Mouse (Mus musculus): ENCODE results near the gene Wnt16. TPM values are rescaled to one million over a fixed set of nuclear protein-coding genes. Genes with fewer than 3 reads are reported as not detected.
"Not testable (repeated sequence)": the region's sequence is repeated elsewhere in the genome, so short reads cannot be mapped to it uniquely, and the experiment has no call there.

The Wnt16 gene
- not detected in 2 replicates for polyA plus RNA-seq (2015; fragmentation: Nextera tagmentation; extraction: Ambion mirVana)

GRCm38 (mm10) chr6:22288004-22288736 lies at the start of gene Wnt16:
Wnt16 (plus strand) TSS chr6:22288227.
- Histone ChIP-seq H3K4me2 (peak within 1 kb of the TSS; percentile 49), H3K27ac (no peak within 1 kb of the TSS), H3K4me1 (replicated peaks) (peaks cover 4% of the 10 kb centered on the region; the same call in 1 of the 2 replicates), H3K27me3 (peaks cover 46% of the 10 kb centered on the region), H3K36me3 (no peaks in the 10 kb centered on the region), H3K9ac (no peak within 1 kb of the TSS), H3K9me3 (replicated peaks) (no peaks in the 10 kb centered on the region), H3K4me3 (replicated peaks) (peak within 1 kb of the TSS; percentile 30)
- ATAC-seq (ENCODE audit: low read depth) (0 out of 2 replicates have a peak, but pooled peaks have one; percentile 10), DNase-seq (no peak)
- WGBS (ENCODE audit: insufficient replicate concordance) = 2% methylated on average over 20 of the region's 20 CpGs

GRCm38 (mm10) chr6:22243321-22243720 lies 44.7 kb upstream of the Wnt16 start:
- no peak for ATAC-seq (ENCODE audit: low read depth)
- Histone ChIP-seq H3K9me3 (replicated peaks) (no peaks in the 10 kb centered on the region), H3K9ac (no peak overlapping the region), H3K4me1 (replicated peaks) (no peaks in the 10 kb centered on the region), H3K36me3 (no peaks in the 10 kb centered on the region), H3K27ac (no peak overlapping the region), H3K4me3 (replicated peaks) (no peak overlapping the region), H3K27me3 (no peaks in the 10 kb centered on the region), H3K4me2 (no peak overlapping the region)
- no peak for DNase-seq
- 65% methylated on average over 8 of the region's 8 CpGs for WGBS (ENCODE audit: insufficient replicate concordance)

- H3K9ac ChIP-seq = no peak overlapping the region
- ATAC-seq (ENCODE audit: low read depth) (no peak), DNase-seq (no peak)
- H3K4me1 ChIP-seq (replicated peaks) = no peaks in the 10 kb centered on the region
- no peaks in the 10 kb centered on the region for H3K36me3 ChIP-seq
- H3K27ac ChIP-seq = no peak overlapping the region
- no peaks in the 10 kb centered on the region for H3K27me3 ChIP-seq
- WGBS (ENCODE audit: insufficient replicate concordance) = 79% methylated on average over 2 of the region's 2 CpGs
- no peak overlapping the region for H3K4me3 ChIP-seq (replicated peaks)
- no peak overlapping the region for H3K4me2 ChIP-seq
- no peaks in the 10 kb centered on the region for H3K9me3 ChIP-seq (replicated peaks)
Observed at GRCm38 (mm10) chr6:22246696-22247095, 41.3 kb upstream of the Wnt16 start.

- no peak for DNase-seq
- Histone ChIP-seq H3K4me2 (no peak overlapping the region), H3K4me1 (replicated peaks) (no peaks in the 10 kb centered on the region), H3K27me3 (no peaks in the 10 kb centered on the region), H3K9ac (no peak overlapping the region), H3K36me3 (no peaks in the 10 kb centered on the region), H3K4me3 (replicated peaks) (no peak overlapping the region), H3K9me3 (replicated peaks) (no peaks in the 10 kb centered on the region), H3K27ac (no peak overlapping the region)
- WGBS (ENCODE audit: insufficient replicate concordance) = 60% methylated on average over 4 of the region's 4 CpGs
- ATAC-seq (ENCODE audit: low read depth) = no peak
Observed at GRCm38 (mm10) chr6:22258784-22259183, 29.2 kb upstream of the Wnt16 start.

- no peaks in the 10 kb centered on the region for H3K9me3 ChIP-seq (replicated peaks)
- no peak overlapping the region for H3K9ac ChIP-seq
- ATAC-seq (ENCODE audit: low read depth) (no peak), DNase-seq (no peak)
- no peak overlapping the region for H3K4me3 ChIP-seq (replicated peaks)
- H3K27me3 ChIP-seq = no peaks in the 10 kb centered on the region
- no peak overlapping the region for H3K4me2 ChIP-seq
- H3K27ac ChIP-seq = no peak overlapping the region
- no peaks in the 10 kb centered on the region for H3K36me3 ChIP-seq
- 51% methylated on average over 4 of the region's 4 CpGs for WGBS (ENCODE audit: insufficient replicate concordance)
- no peaks in the 10 kb centered on the region for H3K4me1 ChIP-seq (replicated peaks)
Observed at GRCm38 (mm10) chr6:22262519-22262918, 25.5 kb upstream of the Wnt16 start.

GRCm38 (mm10) chr6:22264094-22264493 lies 23.9 kb upstream of the Wnt16 start:
- H3K36me3 ChIP-seq; H3K4me1 ChIP-seq (replicated peaks); H3K4me2 ChIP-seq; H3K9ac ChIP-seq; ATAC-seq (ENCODE audit: low read depth); H3K27me3 ChIP-seq; H3K27ac ChIP-seq; H3K9me3 ChIP-seq (replicated peaks); H3K4me3 ChIP-seq (replicated peaks); DNase-seq: not testable (repeated sequence)
- 69% methylated on average over 8 of the region's 8 CpGs for WGBS (ENCODE audit: insufficient replicate concordance)

- Histone ChIP-seq H3K9ac (no peak overlapping the region), H3K4me1 (replicated peaks) (no peaks in the 10 kb centered on the region), H3K4me2 (no peak overlapping the region), H3K36me3 (no peaks in the 10 kb centered on the region), H3K4me3 (replicated peaks) (no peak overlapping the region), H3K9me3 (replicated peaks) (no peaks in the 10 kb centered on the region), H3K27me3 (no peaks in the 10 kb centered on the region), H3K27ac (no peak overlapping the region)
- 63% methylated on average over 4 of the region's 4 CpGs for WGBS (ENCODE audit: insufficient replicate concordance)
- ATAC-seq (ENCODE audit: low read depth) (no peak), DNase-seq (no peak)
Observed at GRCm38 (mm10) chr6:22266018-22266417, 22.0 kb upstream of the Wnt16 start.

GRCm38 (mm10) chr6:22267807-22268667 lies 20.0 kb upstream of the Wnt16 start:
- no peaks in the 10 kb centered on the region for H3K27me3 ChIP-seq
- no peaks in the 10 kb centered on the region for H3K9me3 ChIP-seq (replicated peaks)
- H3K27ac ChIP-seq = no peak overlapping the region
- H3K9ac ChIP-seq = no peak overlapping the region
- H3K4me3 ChIP-seq (replicated peaks) = no peak overlapping the region
- DNase-seq (no peak), ATAC-seq (ENCODE audit: low read depth) (no peak)
- WGBS (ENCODE audit: insufficient replicate concordance) = 59% methylated on average over 5 of the region's 5 CpGs
- no peaks in the 10 kb centered on the region for H3K4me1 ChIP-seq (replicated peaks)
- H3K36me3 ChIP-seq = no peaks in the 10 kb centered on the region
- no peak overlapping the region for H3K4me2 ChIP-seq

GRCm38 (mm10) chr6:22268677-22269076 lies 19.4 kb upstream of the Wnt16 start:
- no peaks in the 10 kb centered on the region for H3K9me3 ChIP-seq (replicated peaks)
- no peaks in the 10 kb centered on the region for H3K36me3 ChIP-seq
- no peak overlapping the region for H3K4me3 ChIP-seq (replicated peaks)
- ATAC-seq (ENCODE audit: low read depth) (no peak), DNase-seq (no peak)
- H3K4me1 ChIP-seq (replicated peaks) = no peaks in the 10 kb centered on the region
- no peak overlapping the region for H3K4me2 ChIP-seq
- H3K9ac ChIP-seq = no peak overlapping the region
- no peaks in the 10 kb centered on the region for H3K27me3 ChIP-seq
- no peak overlapping the region for H3K27ac ChIP-seq

GRCm38 (mm10) chr6:22269840-22270521 lies 18.0 kb upstream of the Wnt16 start:
- Histone ChIP-seq H3K4me1 (replicated peaks) (no peaks in the 10 kb centered on the region), H3K27ac (no peak overlapping the region), H3K9ac (no peak overlapping the region), H3K27me3 (no peaks in the 10 kb centered on the region), H3K36me3 (no peaks in the 10 kb centered on the region), H3K9me3 (replicated peaks) (no peaks in the 10 kb centered on the region), H3K4me3 (replicated peaks) (no peak overlapping the region), H3K4me2 (no peak overlapping the region)
- WGBS (ENCODE audit: insufficient replicate concordance) = 54% methylated on average over 8 of the region's 8 CpGs
- ATAC-seq (ENCODE audit: low read depth) (no peak), DNase-seq (no peak)

GRCm38 (mm10) chr6:22277941-22278340 lies 10.1 kb upstream of the Wnt16 start:
- Histone ChIP-seq H3K36me3 (no peaks in the 10 kb centered on the region), H3K27ac (no peak overlapping the region), H3K27me3 (no peaks in the 10 kb centered on the region), H3K4me2 (no peak overlapping the region), H3K9ac (no peak overlapping the region), H3K4me1 (replicated peaks) (no peaks in the 10 kb centered on the region), H3K4me3 (replicated peaks) (no peak overlapping the region), H3K9me3 (replicated peaks) (no peaks in the 10 kb centered on the region)
- ATAC-seq (ENCODE audit: low read depth) (no peak), DNase-seq (no peak)
- WGBS (ENCODE audit: insufficient replicate concordance) = 64% methylated on average over 3 of the region's 3 CpGs
